Mouse (Mus musculus): Measurements from ENCODE around the gene Ccdc38. TPM values are rescaled to one million over a fixed set of nuclear protein-coding genes. Genes with fewer than 3 reads are reported as not detected.
A peak's percentile ranks its signal among the peaks of the same experiment; 100 is the strongest.

Ccdc38 gene
- polyA plus RNA-seq, 1 experiment = 0.60 TPM

DNA sequence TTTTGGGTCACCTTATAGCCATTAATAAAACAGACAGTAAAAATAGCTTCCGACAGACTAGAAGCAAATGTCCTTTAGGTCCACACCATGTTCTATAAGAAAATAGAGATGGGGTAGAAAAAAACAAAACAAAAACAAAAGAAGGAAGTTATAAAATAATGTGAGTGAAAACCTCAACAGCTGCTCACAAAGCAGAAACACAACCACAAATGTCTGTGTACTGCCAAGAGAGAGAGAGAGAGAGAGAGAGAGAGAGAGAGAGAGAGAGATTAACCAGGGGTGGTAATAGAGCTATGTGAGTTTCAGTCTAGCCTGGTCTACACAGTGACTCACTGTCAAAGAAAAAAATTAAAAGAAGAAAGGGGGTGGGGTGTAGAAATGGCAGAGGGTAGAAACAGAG lies 1.2 kb downstream of the Ccdc38 start:
- no peaks in the 10 kb centered on the region for H3K27me3 ChIP-seq (ENCODE audit: control insufficient read depth, insufficient read depth, low read length, poor library complexity, severe bottlenecking)

DNA sequence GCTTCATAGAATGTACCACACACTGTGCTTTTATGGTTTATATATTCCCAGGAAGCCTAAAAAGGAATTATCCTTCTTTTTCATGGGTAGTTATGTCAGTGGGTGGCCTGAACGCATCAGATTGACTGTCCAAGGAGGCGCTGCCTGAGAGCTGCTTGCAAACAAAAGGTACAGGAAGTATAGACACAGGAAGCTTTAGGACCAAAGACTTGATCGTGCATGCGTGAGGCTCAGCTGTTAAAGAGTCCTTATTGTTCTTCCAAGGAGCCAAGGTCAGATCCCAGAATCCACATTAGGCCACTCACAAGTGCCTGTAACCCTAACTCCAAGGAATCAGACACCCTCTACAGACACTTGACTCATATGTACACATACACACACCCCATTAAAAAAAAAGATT lies 1.9 kb downstream of the Ccdc38 start:
- TF ChIP-seq POLR2A (IDR thresholded peaks at IDR 0.05; ENCODE audit: insufficient read depth, low read length) (no peak), EP300 (IDR thresholded peaks at IDR 0.05; ENCODE audit: insufficient read depth, low read depth, low read length) (peak; percentile 67; the same call in 1 of the 2 replicates), CTCF (IDR thresholded peaks at IDR 0.05; ENCODE audit: low read depth, low read length) (no peak)
- no peak overlapping the region for H3K9ac ChIP-seq (ENCODE audit: low read depth, poor library complexity, severe bottlenecking)
- no peaks in the 10 kb centered on the region for H3K36me3 ChIP-seq (ENCODE audit: control insufficient read depth, insufficient read depth, low read length, poor library complexity, severe bottlenecking)
- no peaks in the 10 kb centered on the region for H3K27me3 ChIP-seq (ENCODE audit: control insufficient read depth, insufficient read depth, low read length, poor library complexity, severe bottlenecking)
- H3K4me3 ChIP-seq (ENCODE audit: low read depth, low read length) = no peak overlapping the region
- no peaks in the 10 kb centered on the region for H3K9me3 ChIP-seq (replicated peaks; ENCODE audit: control insufficient read depth, insufficient read depth, low read length, poor library complexity, severe bottlenecking)
- H3K27ac ChIP-seq (ENCODE audit: insufficient read depth, low read length) = no peak overlapping the region
- H3K4me1 ChIP-seq (ENCODE audit: control insufficient read depth, insufficient read depth, low read length) = no peaks in the 10 kb centered on the region

More for the DNA sequence above, 1.2 kb downstream of the Ccdc38 start:
- Histone ChIP-seq H3K4me3 (ENCODE audit: low read depth, low read length) (no peak overlapping the region), H3K36me3 (ENCODE audit: control insufficient read depth, insufficient read depth, low read length, poor library complexity, severe bottlenecking) (no peaks in the 10 kb centered on the region), H3K4me1 (ENCODE audit: control insufficient read depth, insufficient read depth, low read length) (no peaks in the 10 kb centered on the region), H3K9ac (ENCODE audit: low read depth, poor library complexity, severe bottlenecking) (no peak overlapping the region), H3K9me3 (replicated peaks; ENCODE audit: control insufficient read depth, insufficient read depth, low read length, poor library complexity, severe bottlenecking) (no peaks in the 10 kb centered on the region), H3K27ac (ENCODE audit: insufficient read depth, low read length) (no peak overlapping the region)
- no peak for TF ChIP-seq EP300 (IDR thresholded peaks at IDR 0.05; ENCODE audit: insufficient read depth, low read depth, low read length)
- TF ChIP-seq POLR2A (IDR thresholded peaks at IDR 0.05; ENCODE audit: insufficient read depth, low read length) = no peak
- no peak for TF ChIP-seq CTCF (IDR thresholded peaks at IDR 0.05; ENCODE audit: low read depth, low read length)

DNA sequence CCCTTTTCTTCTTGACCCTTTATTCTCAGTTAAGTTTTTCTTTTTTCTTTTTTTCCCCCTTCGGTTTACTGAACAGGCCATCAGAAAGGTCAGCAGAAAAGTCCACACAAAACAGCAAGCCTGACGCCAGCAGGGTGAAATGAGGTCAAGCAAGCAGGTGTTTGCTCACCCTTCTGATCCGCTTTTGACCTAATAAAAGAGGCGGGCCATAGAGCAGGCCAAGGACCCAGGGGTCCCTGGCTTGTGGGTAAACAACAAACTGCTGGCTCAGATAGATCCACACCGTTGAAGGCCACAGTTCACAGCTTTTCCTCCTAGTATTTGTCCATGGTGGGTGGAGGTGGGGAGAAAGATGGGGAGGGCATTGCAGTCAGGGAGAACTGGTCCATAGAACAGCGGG lies 2.7 kb downstream of the Ccdc38 start:
- Histone ChIP-seq H3K4me1 (ENCODE audit: control insufficient read depth, insufficient read depth, low read length) (no peaks in the 10 kb centered on the region), H3K9me3 (replicated peaks; ENCODE audit: control insufficient read depth, insufficient read depth, low read length, poor library complexity, severe bottlenecking) (no peaks in the 10 kb centered on the region), H3K4me3 (ENCODE audit: low read depth, low read length) (no peak overlapping the region), H3K9ac (ENCODE audit: low read depth, poor library complexity, severe bottlenecking) (no peak overlapping the region), H3K27me3 (ENCODE audit: control insufficient read depth, insufficient read depth, low read length, poor library complexity, severe bottlenecking) (no peaks in the 10 kb centered on the region), H3K36me3 (ENCODE audit: control insufficient read depth, insufficient read depth, low read length, poor library complexity, severe bottlenecking) (no peaks in the 10 kb centered on the region), H3K27ac (ENCODE audit: insufficient read depth, low read length) (no peak overlapping the region)
- no peak for TF ChIP-seq CTCF (IDR thresholded peaks at IDR 0.05; ENCODE audit: low read depth, low read length)
- TF ChIP-seq POLR2A (IDR thresholded peaks at IDR 0.05; ENCODE audit: insufficient read depth, low read length) = no peak
- no peak for TF ChIP-seq EP300 (IDR thresholded peaks at IDR 0.05; ENCODE audit: insufficient read depth, low read depth, low read length)

DNA sequence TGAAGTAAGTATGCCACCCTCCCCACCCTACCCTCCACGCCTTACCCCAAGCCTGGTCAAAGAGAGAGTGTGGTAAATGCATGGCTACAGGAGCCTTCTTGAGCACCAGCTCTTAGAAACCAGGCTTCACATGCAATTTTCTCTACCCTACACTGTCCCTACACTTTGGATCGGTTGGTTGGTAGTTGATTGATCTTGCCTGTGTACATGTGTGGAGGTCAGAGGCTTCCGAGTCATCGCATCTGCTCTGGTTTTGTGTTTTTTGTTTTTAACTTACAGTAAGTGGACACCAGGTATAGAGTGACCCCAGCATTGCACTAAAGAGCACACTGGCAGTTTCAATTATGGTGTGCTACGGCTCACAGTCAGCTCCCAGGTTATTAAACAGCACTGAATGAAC lies 3.7 kb downstream of the Ccdc38 start:
- Histone ChIP-seq H3K36me3 (ENCODE audit: control insufficient read depth, insufficient read depth, low read length, poor library complexity, severe bottlenecking) (no peaks in the 10 kb centered on the region), H3K9ac (ENCODE audit: low read depth, poor library complexity, severe bottlenecking) (no peak overlapping the region), H3K4me3 (ENCODE audit: low read depth, low read length) (no peak overlapping the region), H3K9me3 (replicated peaks; ENCODE audit: control insufficient read depth, insufficient read depth, low read length, poor library complexity, severe bottlenecking) (no peaks in the 10 kb centered on the region), H3K27me3 (ENCODE audit: control insufficient read depth, insufficient read depth, low read length, poor library complexity, severe bottlenecking) (no peaks in the 10 kb centered on the region), H3K4me1 (ENCODE audit: control insufficient read depth, insufficient read depth, low read length) (no peaks in the 10 kb centered on the region), H3K27ac (ENCODE audit: insufficient read depth, low read length) (no peak overlapping the region)
- no peak for TF ChIP-seq EP300 (IDR thresholded peaks at IDR 0.05; ENCODE audit: insufficient read depth, low read depth, low read length)
- TF ChIP-seq CTCF (IDR thresholded peaks at IDR 0.05; ENCODE audit: low read depth, low read length) = no peak
- TF ChIP-seq POLR2A (IDR thresholded peaks at IDR 0.05; ENCODE audit: insufficient read depth, low read length) = no peak

DNA sequence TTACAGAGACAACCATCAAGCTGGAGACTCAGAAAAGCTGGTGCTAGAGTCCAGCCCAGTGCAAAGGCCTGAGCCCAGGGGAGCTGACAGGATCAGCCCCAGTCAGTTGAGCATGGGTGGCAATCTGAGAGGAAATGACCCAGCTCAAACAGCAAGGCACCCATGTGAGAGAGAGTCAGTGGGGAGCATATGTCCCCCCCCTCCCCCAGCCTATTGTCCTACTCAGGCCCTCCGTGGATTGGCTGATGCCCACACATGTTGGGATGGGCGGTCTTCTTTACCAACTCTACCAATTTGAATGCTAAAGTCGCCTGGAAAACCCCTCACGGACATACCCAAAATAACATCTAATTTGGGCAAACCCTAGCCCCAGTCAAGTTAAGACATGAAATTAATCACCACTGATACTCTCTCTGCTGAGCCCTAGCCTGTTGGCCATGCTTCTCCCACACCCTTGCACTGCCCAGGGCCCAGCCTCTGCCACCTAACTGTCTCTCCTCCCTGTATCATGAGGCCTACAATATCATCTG lies 7.4 kb downstream of the Ccdc38 start:
- no peak for TF ChIP-seq EP300 (IDR thresholded peaks at IDR 0.05; ENCODE audit: insufficient read depth, low read depth, low read length)
- no peak for TF ChIP-seq POLR2A (IDR thresholded peaks at IDR 0.05; ENCODE audit: insufficient read depth, low read length)
- no peak for TF ChIP-seq CTCF (IDR thresholded peaks at IDR 0.05; ENCODE audit: low read depth, low read length)
- Histone ChIP-seq H3K4me3 (ENCODE audit: low read depth, low read length) (no peak overlapping the region), H3K9me3 (replicated peaks; ENCODE audit: control insufficient read depth, insufficient read depth, low read length, poor library complexity, severe bottlenecking) (no peaks in the 10 kb centered on the region), H3K36me3 (ENCODE audit: control insufficient read depth, insufficient read depth, low read length, poor library complexity, severe bottlenecking) (no peaks in the 10 kb centered on the region), H3K9ac (ENCODE audit: low read depth, poor library complexity, severe bottlenecking) (no peak overlapping the region), H3K27me3 (ENCODE audit: control insufficient read depth, insufficient read depth, low read length, poor library complexity, severe bottlenecking) (no peaks in the 10 kb centered on the region), H3K4me1 (ENCODE audit: control insufficient read depth, insufficient read depth, low read length) (no peaks in the 10 kb centered on the region), H3K27ac (ENCODE audit: insufficient read depth, low read length) (no peak overlapping the region)

DNA sequence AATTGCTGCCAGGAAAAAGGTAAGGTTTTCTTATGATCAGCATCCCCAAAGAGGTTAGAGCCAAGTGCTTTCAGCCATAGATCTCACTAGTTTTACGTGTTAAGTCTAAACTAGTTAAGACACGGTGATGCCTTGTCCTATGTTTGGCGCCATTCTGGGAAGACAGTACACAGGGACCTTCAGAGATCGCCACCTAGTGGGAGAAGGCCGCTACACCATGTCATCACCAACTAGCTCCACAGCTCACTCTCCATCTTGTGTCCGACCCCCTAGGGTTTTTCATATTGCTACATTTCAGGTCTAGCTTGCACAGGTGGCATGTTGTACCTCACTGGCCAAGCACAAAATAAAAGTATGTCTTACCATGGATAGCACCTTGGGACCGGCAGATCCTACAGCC lies 8.6 kb downstream of the Ccdc38 start:
- no peak overlapping the region for H3K9ac ChIP-seq (ENCODE audit: low read depth, poor library complexity, severe bottlenecking)
- H3K4me1 ChIP-seq (ENCODE audit: control insufficient read depth, insufficient read depth, low read length) = no peaks in the 10 kb centered on the region
- H3K9me3 ChIP-seq (replicated peaks; ENCODE audit: control insufficient read depth, insufficient read depth, low read length, poor library complexity, severe bottlenecking) = no peaks in the 10 kb centered on the region
- TF ChIP-seq POLR2A (IDR thresholded peaks at IDR 0.05; ENCODE audit: insufficient read depth, low read length) = no peak
- peak; percentile 94 for TF ChIP-seq CTCF (IDR thresholded peaks at IDR 0.05; ENCODE audit: low read depth, low read length)
- peak; percentile 36; the same call in 1 of the 2 replicates for TF ChIP-seq EP300 (IDR thresholded peaks at IDR 0.05; ENCODE audit: insufficient read depth, low read depth, low read length)
- no peak overlapping the region for H3K27ac ChIP-seq (ENCODE audit: insufficient read depth, low read length)
- H3K36me3 ChIP-seq (ENCODE audit: control insufficient read depth, insufficient read depth, low read length, poor library complexity, severe bottlenecking) = no peaks in the 10 kb centered on the region
- H3K4me3 ChIP-seq (ENCODE audit: low read depth, low read length) = no peak overlapping the region
- H3K27me3 ChIP-seq (ENCODE audit: control insufficient read depth, insufficient read depth, low read length, poor library complexity, severe bottlenecking) = no peaks in the 10 kb centered on the region

Data from ES-Bruce4 (cell line).